Mouse (Mus musculus) liver, postnatal 0 days (tissue): ENCODE data around the gene Fam71b.
A peak's percentile ranks its signal among the peaks of the same experiment; 100 is the strongest.

Source experiments
- CTCF ChIP-seq: sonication (generic); IDR thresholded peaks from 2 replicates; pipeline ENCODE4 v1.5.1; 2016; ENCODE audit warnings: antibody characterized with exemption, low read depth
- EP300 ChIP-seq: IDR thresholded peaks from 2 replicates; pipeline ENCODE4 v1.6.1; 2016; ENCODE audit warnings: antibody characterized with exemption, low read depth, mild to moderate bottlenecking

DNA sequence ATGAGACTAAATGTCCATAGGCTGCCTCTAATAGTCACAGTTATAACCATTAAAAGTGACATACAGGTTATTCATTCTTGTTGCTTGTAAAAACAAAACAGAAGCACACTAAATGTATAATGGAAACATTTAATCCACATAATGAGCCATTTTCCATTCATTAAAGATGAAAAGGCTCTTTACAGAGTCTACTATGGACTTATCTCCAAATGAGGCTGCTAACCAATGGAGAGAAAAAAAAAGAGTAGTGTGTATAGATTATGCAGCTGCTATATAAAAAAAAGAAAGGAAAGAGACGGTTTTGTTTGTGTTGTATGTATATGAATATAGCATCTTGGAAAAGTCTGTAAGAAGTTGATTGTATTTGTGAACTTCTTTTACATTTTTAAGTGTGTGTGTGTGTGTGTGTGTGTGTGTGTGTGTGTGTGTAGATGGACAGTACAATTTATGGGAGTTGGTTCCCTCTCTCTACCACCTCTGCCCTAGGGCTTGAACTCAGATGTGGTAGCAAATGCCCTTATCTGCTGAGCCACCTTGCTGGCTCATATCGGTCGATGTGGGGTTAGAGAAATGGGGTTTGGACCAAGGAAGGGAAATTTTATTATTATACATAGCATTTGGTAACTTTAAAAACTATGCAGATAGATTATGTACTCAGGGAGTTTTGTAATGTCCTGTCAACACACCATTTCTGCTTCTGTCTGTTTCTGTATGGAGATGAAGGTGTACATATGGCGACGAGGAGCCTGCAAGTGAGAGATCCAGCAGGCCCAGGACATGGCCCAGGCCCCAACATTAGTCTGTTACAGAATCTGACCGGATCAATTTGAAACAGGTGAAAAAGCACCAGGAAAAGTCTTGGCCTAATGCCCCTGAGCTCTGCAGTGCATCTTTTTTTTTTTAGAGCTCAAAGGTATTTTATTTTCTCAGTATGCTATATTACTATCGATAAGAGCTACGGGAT, 18.3 kb upstream of the Fam71b start:
- no peak for TF ChIP-seq CTCF
- peak; percentile 84 for TF ChIP-seq EP300
